Mouse (Mus musculus) lung, adult 2 months (tissue): ENCODE measurements at regions not wholly inside any gene's neighbourhood (a gene's known extent, or its start where the extent isn't known, plus 50 kb on each side); places are given as distances from the start of the nearest gene placed in this dataset.

Experiments used
- CTCF ChIP-seq: fragments of 200-500 bp; IDR thresholded peaks from 2 replicates; pipeline ENCODE4 v1.5.1; 2011; ENCODE audit warnings: mild to moderate bottlenecking, low read length, control low read depth; ENCODE audit not compliant: insufficient read depth
- POLR2A ChIP-seq: fragments of 200-500 bp; IDR thresholded peaks from 2 replicates; pipeline ENCODE4 v1.6.1; 2011; ENCODE audit warnings: low read depth, mild to moderate bottlenecking, control low read depth, low read length, borderline replicate concordance; ENCODE audit errors: extremely low read depth

- TF ChIP-seq CTCF (no peak), POLR2A (no peak)
Measured at GRCm38 (mm10) chr10:6043358-6043757, 121.2 kb upstream of the Rgs17 start.
